Mouse (Mus musculus): ENCODE data around the gene Fam104a.

DNA sequence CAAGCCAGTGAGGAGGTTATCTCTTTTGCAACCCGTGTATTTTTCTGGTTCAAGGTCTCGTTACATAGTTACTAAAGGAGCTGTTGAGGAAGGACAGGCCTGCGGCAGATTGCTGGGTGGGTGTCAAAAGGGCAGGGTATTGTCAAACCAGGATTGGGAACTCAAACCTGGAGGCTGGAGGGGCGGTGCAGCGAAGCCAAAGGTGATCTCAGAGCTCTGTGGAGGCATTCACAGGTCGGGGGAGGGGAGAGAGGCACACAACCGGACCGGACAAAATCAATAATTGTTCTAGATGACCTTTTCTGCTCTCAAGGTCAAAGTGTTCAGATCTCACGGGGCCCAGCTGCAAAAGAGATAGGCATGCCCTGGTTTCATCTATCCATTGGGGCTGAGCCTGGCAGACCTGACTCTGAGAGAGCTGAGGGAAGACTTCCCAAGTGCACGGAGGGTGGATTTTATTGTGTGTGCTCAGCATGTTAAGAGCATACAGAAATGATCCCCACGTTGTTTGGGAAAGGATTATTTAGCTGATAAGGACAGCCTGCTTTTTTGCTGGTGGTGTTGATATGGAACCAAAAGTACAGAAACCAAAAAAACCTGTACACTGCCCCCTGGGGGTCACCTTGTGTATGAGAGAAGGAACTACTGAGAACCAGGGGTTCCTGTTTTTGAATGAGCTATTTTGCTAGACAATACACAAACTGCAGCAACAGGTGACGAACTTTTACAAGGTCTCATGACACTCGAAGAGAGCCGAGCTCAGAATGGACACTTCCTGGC, 66.6 kb downstream of the Fam104a start:
- no peak for TF ChIP-seq GATA1 (IDR thresholded peaks at IDR 0.05; ENCODE audit: borderline replicate concordance, low read length)
- TF ChIP-seq FLI1 (IDR thresholded peaks at IDR 0.05; ENCODE audit: low read length) = no peak
